Mouse (Mus musculus): ENCODE data around the gene Arpp19.

The Arpp19 gene

GRCm38 (mm10) chr9:75037451-75038356 is at the start of gene Arpp19:
Gene Arpp19 (plus strand): TSS chr9:75037614.
- DNase-seq: peak; percentile 89

GRCm38 (mm10) chr9:74988893-74989460 is 48.4 kb upstream of the Arpp19 start:
- no peak for DNase-seq

- no peak for DNase-seq
Observed at GRCm38 (mm10) chr9:74989990-74990389, 47.4 kb upstream of the Arpp19 start.

GRCm38 (mm10) chr9:74994611-74995257 is 42.7 kb upstream of the Arpp19 start:
- DNase-seq: no peak

GRCm38 (mm10) chr9:74996349-74996748 is 41.1 kb upstream of the Arpp19 start:
- no peak for DNase-seq

- DNase-seq: no peak
Observed at GRCm38 (mm10) chr9:74997976-74998375, 39.4 kb upstream of the Arpp19 start.

- DNase-seq: no peak
Observed at GRCm38 (mm10) chr9:75001006-75001405, 36.4 kb upstream of the Arpp19 start.

- peak; percentile 65 for DNase-seq
Observed at GRCm38 (mm10) chr9:75001611-75002204, 35.7 kb upstream of the Arpp19 start.

GRCm38 (mm10) chr9:75002262-75002661 is 35.2 kb upstream of the Arpp19 start:
- no peak for DNase-seq

GRCm38 (mm10) chr9:75004203-75004602 is 33.2 kb upstream of the Arpp19 start:
- no peak for DNase-seq

- DNase-seq: no peak
Observed at GRCm38 (mm10) chr9:75016591-75016990, 20.8 kb upstream of the Arpp19 start.

- no peak for DNase-seq
Observed at GRCm38 (mm10) chr9:75019181-75019580, 18.2 kb upstream of the Arpp19 start.

- no peak for DNase-seq
Observed at GRCm38 (mm10) chr9:75019592-75019991, 17.8 kb upstream of the Arpp19 start.

GRCm38 (mm10) chr9:75020561-75020960 is 16.9 kb upstream of the Arpp19 start:
- DNase-seq: no peak

GRCm38 (mm10) chr9:75022546-75022945 is 14.9 kb upstream of the Arpp19 start:
- DNase-seq: no peak

- DNase-seq: no peak
Observed at GRCm38 (mm10) chr9:75023150-75023894, 14.1 kb upstream of the Arpp19 start.

GRCm38 (mm10) chr9:75024089-75024488 is 13.3 kb upstream of the Arpp19 start:
- DNase-seq: no peak

- no peak for DNase-seq
Observed at GRCm38 (mm10) chr9:75025689-75026088, 11.7 kb upstream of the Arpp19 start.

GRCm38 (mm10) chr9:75032408-75032807 is 5.0 kb upstream of the Arpp19 start:
- no peak for DNase-seq

- DNase-seq: no peak
Observed at GRCm38 (mm10) chr9:75033141-75033540, 4.3 kb upstream of the Arpp19 start.

GRCm38 (mm10) chr9:75034691-75035090 is 2.7 kb upstream of the Arpp19 start:
- DNase-seq: no peak

- no peak for DNase-seq
Observed at GRCm38 (mm10) chr9:75035944-75036343, 1.5 kb upstream of the Arpp19 start.

- DNase-seq: no peak
Observed at GRCm38 (mm10) chr9:75038357-75038688, 909 bp downstream of the Arpp19 start.
